Mouse (Mus musculus) ES-Bruce4 (cell line): ENCODE data around the gene Scn1b. TPM values are rescaled to one million over a fixed set of nuclear protein-coding genes. Genes with fewer than 3 reads are reported as not detected.

Source experiments
- H3K27ac ChIP-seq: 2 replicates; pipeline ENCODE4 v1.5.1; 2012; ENCODE audit warnings: low read length, inconsistent platforms; ENCODE audit not compliant: insufficient read depth
- H3K27me3 ChIP-seq: 2 replicates; pipeline ENCODE4 v1.6.1; 2012; ENCODE audit warnings: mild to moderate bottlenecking, low read length, inconsistent platforms; ENCODE audit not compliant: control insufficient read depth, poor library complexity, insufficient read depth, severe bottlenecking
- H3K36me3 ChIP-seq: 2 replicates; pipeline ENCODE4 v1.6.1; 2012; ENCODE audit warnings: inconsistent platforms, mild to moderate bottlenecking, low read length, moderate library complexity; ENCODE audit not compliant: control insufficient read depth, poor library complexity, insufficient read depth, severe bottlenecking
- H3K4me1 ChIP-seq: one replicate; pipeline ENCODE4 v1.8.1; 2011; ENCODE audit warnings: low read length; ENCODE audit not compliant: control insufficient read depth, insufficient read depth
- H3K4me3 ChIP-seq: 2 replicates; pipeline ENCODE4 v1.5.1; 2011; ENCODE audit warnings: low read depth, mild to moderate bottlenecking, low read length
- H3K9ac ChIP-seq: 2 replicates; pipeline ENCODE4 v1.6.1; 2012; ENCODE audit warnings: low read depth, mild to moderate bottlenecking, inconsistent platforms; ENCODE audit not compliant: poor library complexity, severe bottlenecking
- H3K9me3 ChIP-seq: replicated peaks from 2 replicates; pipeline ENCODE4 v1.6.1; 2012; ENCODE audit warnings: mild to moderate bottlenecking, low read length, inconsistent platforms; ENCODE audit not compliant: control insufficient read depth, poor library complexity, insufficient read depth, severe bottlenecking
- CTCF ChIP-seq: IDR thresholded peaks from one replicate; pipeline ENCODE4 v1.8.1; 2011; ENCODE audit warnings: low read depth, low read length
- EP300 ChIP-seq: IDR thresholded peaks from 2 replicates; pipeline ENCODE4 v1.6.1; 2011; ENCODE audit warnings: low read depth, low read length; ENCODE audit not compliant: insufficient read depth
- POLR2A ChIP-seq: IDR thresholded peaks from one replicate; pipeline ENCODE4 v1.8.1; 2011; ENCODE audit warnings: low read length; ENCODE audit not compliant: insufficient read depth
- polyA plus RNA-seq: library from polyadenylated mRNA; stranded (reverse); fragments of >200 nt; gene quantifications from 2 replicates; pipeline ENCODE4 v1.2.4, GENCODE M21; 2011; ENCODE audit warnings: low read depth; ENCODE audit not compliant: missing spikeins, insufficient read depth, insufficient read length

The Scn1b gene
- polyA plus RNA-seq, 1 experiment = 27.5 TPM

- Histone ChIP-seq H3K27ac (no peak overlapping the region), H3K9me3 (no peaks in the 10 kb centered on the region), H3K9ac (peak overlapping the region; percentile 39; the same call in 1 of the 2 replicates), H3K27me3 (no peaks in the 10 kb centered on the region), H3K4me3 (peak overlapping the region; percentile 6; the same call in 1 of the 2 replicates), H3K36me3 (no peaks in the 10 kb centered on the region), H3K4me1 (no peaks in the 10 kb centered on the region)
- TF ChIP-seq POLR2A = no peak
- TF ChIP-seq CTCF = no peak
- no peak for TF ChIP-seq EP300
Measured at GRCm38 (mm10) chr7:31115587-31116043, 11.2 kb downstream of the Scn1b start.

DNA sequence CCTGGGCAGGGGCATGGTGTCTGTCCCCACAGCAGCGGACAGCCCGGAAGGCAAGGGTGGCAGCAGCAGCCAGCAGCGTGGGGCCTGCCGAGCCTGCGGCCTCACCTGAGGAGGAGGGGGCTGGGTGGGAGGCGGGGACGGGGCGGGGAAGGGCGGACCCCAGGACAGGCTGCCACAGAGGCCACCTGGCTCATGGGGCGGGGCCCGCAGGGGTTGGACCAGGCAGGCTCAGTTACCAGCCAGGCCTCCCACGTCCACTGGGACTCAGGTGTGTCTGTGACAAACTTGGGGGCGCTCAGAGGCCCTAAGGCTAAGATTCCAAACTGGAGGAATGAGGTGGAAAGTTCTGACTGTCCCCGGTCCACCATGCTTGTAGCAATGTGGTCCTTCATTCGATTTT, 11.6 kb downstream of the Scn1b start, which contains the start of gene Hpn:
Gene Hpn (minus strand): TSS at position 109 of the 400 bp plus-strand sequence.
- no peaks in the 10 kb centered on the region for H3K9me3 ChIP-seq
- peak within 1 kb of the TSS; percentile 39 for H3K9ac ChIP-seq
- TF ChIP-seq CTCF (no peak), POLR2A (no peak), EP300 (no peak)
- H3K4me3 ChIP-seq = peak within 1 kb of the TSS; percentile 70
- no peaks in the 10 kb centered on the region for H3K36me3 ChIP-seq
- H3K27me3 ChIP-seq = no peaks in the 10 kb centered on the region
- H3K27ac ChIP-seq = no peak within 1 kb of the TSS
- no peaks in the 10 kb centered on the region for H3K4me1 ChIP-seq

GRCm38 (mm10) chr7:31114646-31115045, 12.2 kb downstream of the Scn1b start:
- Histone ChIP-seq H3K27ac (no peak overlapping the region), H3K4me1 (no peaks in the 10 kb centered on the region), H3K4me3 (peak overlapping the region; percentile 70), H3K36me3 (no peaks in the 10 kb centered on the region), H3K27me3 (no peaks in the 10 kb centered on the region), H3K9ac (peak overlapping the region; percentile 39), H3K9me3 (no peaks in the 10 kb centered on the region)
- peak; percentile 41 for TF ChIP-seq CTCF
- TF ChIP-seq POLR2A = no peak
- TF ChIP-seq EP300 = no peak

- no peaks in the 10 kb centered on the region for H3K36me3 ChIP-seq
- H3K27ac ChIP-seq = no peak overlapping the region
- no peaks in the 10 kb centered on the region for H3K4me1 ChIP-seq
- H3K4me3 ChIP-seq = no peak overlapping the region
- H3K9me3 ChIP-seq = no peaks in the 10 kb centered on the region
- no peak overlapping the region for H3K9ac ChIP-seq
- H3K27me3 ChIP-seq = no peaks in the 10 kb centered on the region
- TF ChIP-seq CTCF = no peak
- no peak for TF ChIP-seq POLR2A
- no peak for TF ChIP-seq EP300
Measured at GRCm38 (mm10) chr7:31113800-31114199, 13.0 kb downstream of the Scn1b start.

GRCm38 (mm10) chr7:31112036-31112435, 14.8 kb downstream of the Scn1b start:
- Histone ChIP-seq H3K36me3 (no peaks in the 10 kb centered on the region), H3K27me3 (no peaks in the 10 kb centered on the region), H3K4me1 (no peaks in the 10 kb centered on the region), H3K27ac (no peak overlapping the region), H3K9ac (no peak overlapping the region), H3K9me3 (no peaks in the 10 kb centered on the region), H3K4me3 (no peak overlapping the region)
- no peak for TF ChIP-seq CTCF
- no peak for TF ChIP-seq POLR2A
- no peak for TF ChIP-seq EP300

DNA sequence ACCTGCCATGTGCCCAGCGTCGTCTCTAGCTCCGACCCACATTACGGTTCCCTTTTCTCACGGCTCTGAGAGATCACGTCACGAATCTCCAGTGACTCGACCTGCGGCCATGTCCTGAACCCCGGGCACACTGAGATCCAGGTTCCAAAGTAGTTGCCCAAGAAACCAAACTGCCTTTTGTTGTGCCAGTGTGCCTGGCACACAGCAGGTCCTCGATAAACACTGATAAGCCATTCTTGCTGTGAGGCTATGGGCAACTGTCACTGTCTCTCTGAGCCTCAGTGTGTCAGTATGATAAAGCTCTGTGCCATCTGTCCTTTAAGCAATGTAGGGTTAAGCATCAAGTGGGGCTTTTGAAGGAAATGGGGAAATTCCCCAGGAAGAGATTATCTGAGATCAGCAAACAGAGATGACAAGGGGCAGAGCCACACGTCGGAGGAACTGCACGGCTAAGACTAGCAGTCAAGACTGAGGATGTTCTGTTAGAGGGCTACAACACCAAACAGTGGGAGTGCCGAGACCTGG, 15.9 kb downstream of the Scn1b start:
- Histone ChIP-seq H3K4me1 (no peaks in the 10 kb centered on the region), H3K36me3 (no peaks in the 10 kb centered on the region), H3K4me3 (no peak overlapping the region), H3K27me3 (no peaks in the 10 kb centered on the region), H3K27ac (no peak overlapping the region), H3K9me3 (no peaks in the 10 kb centered on the region), H3K9ac (no peak overlapping the region)
- TF ChIP-seq EP300 (no peak), CTCF (no peak), POLR2A (no peak)
